Mouse (Mus musculus) stomach, embryonic 14.5 days (tissue): ENCODE results near the gene Dnajc7. TPM values are rescaled to one million over a fixed set of nuclear protein-coding genes. Genes with fewer than 3 reads are reported as not detected.
"Not testable (repeated sequence)": the region's sequence is repeated elsewhere in the genome, so short reads cannot be mapped to it uniquely, and the experiment has no call there.

Experiments used
- ATAC-seq: fragments of 200-750 bp; cut with Nextera tagmentation; 2 replicates; pipeline ENCODE4 v1.8.0; 2017; ENCODE audit warnings: low read depth, moderate TSS enrichment; ENCODE audit not compliant: insufficient number of reproducible peaks, insufficient read depth, low FRiP score
- H3K27ac ChIP-seq: fragments of 300-500 bp; sonication (generic); 2 replicates; pipeline ENCODE4 v1.5.1; 2014; ENCODE audit warnings: mild to moderate bottlenecking, low read length, moderate library complexity, mixed read lengths
- H3K27me3 ChIP-seq: fragments of 300-500 bp; sonication (generic); 2 replicates; pipeline ENCODE4 v1.6.1; 2014; ENCODE audit warnings: low read length, control low read depth, mixed read lengths; ENCODE audit not compliant: control insufficient read depth, insufficient read depth
- H3K36me3 ChIP-seq: fragments of 300-500 bp; sonication (generic); 2 replicates; pipeline ENCODE4 v1.6.1; 2014; ENCODE audit warnings: mild to moderate bottlenecking, control low read depth, low read length, moderate library complexity, mixed read lengths; ENCODE audit not compliant: control insufficient read depth, insufficient read depth
- H3K4me1 ChIP-seq: fragments of 300-500 bp; sonication (generic); 2 replicates; pipeline ENCODE4 v1.6.1; 2014; ENCODE audit warnings: low read length, control low read depth, mixed read lengths; ENCODE audit not compliant: control insufficient read depth, insufficient read depth
- H3K4me2 ChIP-seq: fragments of 300-500 bp; sonication (generic); replicated peaks from 2 replicates; pipeline ENCODE4 v1.6.1; 2014; ENCODE audit warnings: low read depth, low read length, control low read depth
- H3K4me3 ChIP-seq: fragments of 300-500 bp; sonication (generic); 2 replicates; pipeline ENCODE4 v1.5.1; 2014; ENCODE audit warnings: low read depth, low read length, control low read depth
- H3K9ac ChIP-seq: fragments of 300-500 bp; sonication (generic); replicated peaks from 2 replicates; pipeline ENCODE4 v1.6.1; 2014; ENCODE audit warnings: low read depth, mild to moderate bottlenecking, control low read depth, low read length, moderate library complexity, mixed read lengths
- H3K9me3 ChIP-seq: fragments of 300-500 bp; sonication (generic); 2 replicates; pipeline ENCODE4 v1.6.1; 2016; ENCODE audit warnings: low read depth, low read length, control low read depth; ENCODE audit not compliant: control insufficient read depth
- WGBS: fragments of 180-500 bp; shearing (Covaris S2); extraction: QIAGEN DNeasy Blood & Tissue Kit; methylation state at CpG from one replicate; pipeline ENCODE4 v1.1.7; 2014; 5-methylcytosine and 5-hydroxymethylcytosine counted together
- polyA plus RNA-seq: library from polyadenylated mRNA; unstranded; fragments of >200 nt; fragmentation: Nextera tagmentation; extraction: Ambion mirVana; gene quantifications from 2 replicates; pipeline ENCODE4 v1.2.1, GENCODE M21; 2014

The Dnajc7 gene
- 84.0 and 95.4 TPM in 2 replicates for polyA plus RNA-seq

- 5% methylated on average over 11 of the region's 11 CpGs for WGBS
- H3K4me3 ChIP-seq: peak within 1 kb of the TSS; percentile 99
- H3K27ac ChIP-seq: peak within 1 kb of the TSS; percentile 94
- peak within 1 kb of the TSS; percentile 89 for H3K9ac ChIP-seq
- H3K36me3 ChIP-seq: peaks cover 7% of the 10 kb centered on the region; the same call in 1 of the 2 replicates
- no peaks in the 10 kb centered on the region for H3K27me3 ChIP-seq
- no peaks in the 10 kb centered on the region for H3K9me3 ChIP-seq
- H3K4me1 ChIP-seq: peaks cover 17% of the 10 kb centered on the region
- H3K4me2 ChIP-seq: peak within 1 kb of the TSS; percentile 87
- no peak for ATAC-seq
Observed at GRCm38 (mm10) chr11:100619982-100620381, at the start of gene Dnajc7. Gene Dnajc7, minus strand, starts transcription at chr11:100620168.

- Histone ChIP-seq H3K9ac (no peak overlapping the region), H3K36me3 (no peaks in the 10 kb centered on the region), H3K4me2 (no peak overlapping the region), H3K4me1 (no peaks in the 10 kb centered on the region), H3K4me3 (no peak overlapping the region), H3K9me3 (no peaks in the 10 kb centered on the region), H3K27ac (no peak overlapping the region), H3K27me3 (no peaks in the 10 kb centered on the region)
- 70% methylated on average over 10 of the region's 10 CpGs for WGBS
- no peak for ATAC-seq
Observed at GRCm38 (mm10) chr11:100659806-100660205, 39.8 kb upstream of the Dnajc7 start.

- Histone ChIP-seq H3K4me3 (no peak overlapping the region), H3K9ac (no peak overlapping the region), H3K4me2 (no peak overlapping the region), H3K9me3 (no peaks in the 10 kb centered on the region), H3K27ac (no peak overlapping the region), H3K36me3 (no peaks in the 10 kb centered on the region), H3K27me3 (no peaks in the 10 kb centered on the region), H3K4me1 (no peaks in the 10 kb centered on the region)
- no peak for ATAC-seq
- 9% methylated on average over 6 of the region's 6 CpGs for WGBS
Observed at GRCm38 (mm10) chr11:100656458-100656857, 36.5 kb upstream of the Dnajc7 start.

- 59% methylated on average over 2 of the region's 3 CpGs for WGBS
- H3K4me2 ChIP-seq, H3K9me3 ChIP-seq, H3K4me3 ChIP-seq, H3K9ac ChIP-seq, H3K27me3 ChIP-seq, H3K27ac ChIP-seq, ATAC-seq, H3K4me1 ChIP-seq, H3K36me3 ChIP-seq: not testable (repeated sequence)
Observed at GRCm38 (mm10) chr11:100655589-100655988, 35.6 kb upstream of the Dnajc7 start.

GRCm38 (mm10) chr11:100651748-100652147 is 31.8 kb upstream of the Dnajc7 start:
- no peaks in the 10 kb centered on the region for H3K4me1 ChIP-seq
- no peak overlapping the region for H3K4me2 ChIP-seq
- 19% methylated on average over 3 of the region's 3 CpGs for WGBS
- H3K27me3 ChIP-seq: 0 out of 2 replicates have a peak, but pooled peaks cover 6% of the 10 kb centered on the region
- no peak overlapping the region for H3K27ac ChIP-seq
- ATAC-seq: no peak
- no peaks in the 10 kb centered on the region for H3K9me3 ChIP-seq
- no peak overlapping the region for H3K9ac ChIP-seq
- no peaks in the 10 kb centered on the region for H3K36me3 ChIP-seq
- H3K4me3 ChIP-seq: no peak overlapping the region

GRCm38 (mm10) chr11:100651205-100651604 is 31.2 kb upstream of the Dnajc7 start:
- Histone ChIP-seq H3K4me1 (no peaks in the 10 kb centered on the region), H3K9me3 (no peaks in the 10 kb centered on the region), H3K4me2 (no peak overlapping the region), H3K36me3 (no peaks in the 10 kb centered on the region), H3K27me3 (0 out of 2 replicates have a peak, but pooled peaks cover 6% of the 10 kb centered on the region), H3K4me3 (no peak overlapping the region), H3K27ac (no peak overlapping the region), H3K9ac (no peak overlapping the region)
- ATAC-seq: no peak
- 12% methylated on average over 8 of the region's 8 CpGs for WGBS

GRCm38 (mm10) chr11:100648405-100648804 is 28.4 kb upstream of the Dnajc7 start:
- H3K9ac ChIP-seq: no peak overlapping the region
- no peaks in the 10 kb centered on the region for H3K36me3 ChIP-seq
- WGBS: 86% methylated on average over 8 of the region's 8 CpGs
- H3K27me3 ChIP-seq: 0 out of 2 replicates have a peak, but pooled peaks cover 6% of the 10 kb centered on the region
- no peak overlapping the region for H3K4me2 ChIP-seq
- H3K27ac ChIP-seq: no peak overlapping the region
- no peaks in the 10 kb centered on the region for H3K4me1 ChIP-seq
- H3K9me3 ChIP-seq: no peaks in the 10 kb centered on the region
- no peak overlapping the region for H3K4me3 ChIP-seq
- no peak for ATAC-seq

- Histone ChIP-seq H3K9ac (no peak overlapping the region), H3K27me3 (0 out of 2 replicates have a peak, but pooled peaks cover 6% of the 10 kb centered on the region), H3K9me3 (no peaks in the 10 kb centered on the region), H3K27ac (no peak overlapping the region), H3K36me3 (no peaks in the 10 kb centered on the region), H3K4me3 (no peak overlapping the region), H3K4me1 (no peaks in the 10 kb centered on the region), H3K4me2 (no peak overlapping the region)
- WGBS: 0% methylated on average over 1 of the region's 1 CpGs
- ATAC-seq: no peak
Observed at GRCm38 (mm10) chr11:100646265-100646664, 26.3 kb upstream of the Dnajc7 start.
